Mouse (Mus musculus) skeletal muscle tissue, postnatal 0 days (tissue): ENCODE data around the gene Mak. TPM values are rescaled to one million over a fixed set of nuclear protein-coding genes. Genes with fewer than 3 reads are reported as not detected.

Source experiments
- polyA plus RNA-seq: library from polyadenylated mRNA; unstranded; fragments of >200 nt; fragmentation: Nextera tagmentation; extraction: Ambion mirVana; gene quantifications from 2 replicates; pipeline ENCODE4 v1.2.1, GENCODE M21; 2015

Mak gene
- polyA plus RNA-seq, result not detected in 2 replicates

DNA sequence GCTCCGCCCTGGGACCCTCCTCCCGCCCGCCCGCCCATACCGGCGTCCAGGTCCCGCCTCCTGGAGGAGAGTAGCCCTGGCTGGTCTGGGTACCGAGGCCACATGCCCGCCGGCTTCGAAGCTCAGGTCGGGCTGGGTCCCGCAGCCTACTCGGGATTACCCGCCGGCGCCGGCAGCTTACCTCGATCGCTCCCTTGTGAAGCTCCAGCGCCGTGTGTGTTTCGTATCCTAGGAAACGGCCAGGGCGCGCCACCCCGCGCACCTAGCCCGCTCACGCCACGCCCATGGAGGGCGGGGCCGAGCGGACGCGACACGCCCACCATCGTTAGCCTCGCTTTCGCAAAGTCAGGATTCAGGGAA is at the start of gene Mak:
Gene Mak, minus strand, starts transcription at position 286 of the 360 bp plus-strand sequence.

GRCm38 (mm10) chr13:41113940-41114339 is 34.4 kb upstream of the Mak start, which contains the start of gene Sycp2l:
TSS of gene Sycp2l (plus strand) at chr13:41114307.

DNA sequence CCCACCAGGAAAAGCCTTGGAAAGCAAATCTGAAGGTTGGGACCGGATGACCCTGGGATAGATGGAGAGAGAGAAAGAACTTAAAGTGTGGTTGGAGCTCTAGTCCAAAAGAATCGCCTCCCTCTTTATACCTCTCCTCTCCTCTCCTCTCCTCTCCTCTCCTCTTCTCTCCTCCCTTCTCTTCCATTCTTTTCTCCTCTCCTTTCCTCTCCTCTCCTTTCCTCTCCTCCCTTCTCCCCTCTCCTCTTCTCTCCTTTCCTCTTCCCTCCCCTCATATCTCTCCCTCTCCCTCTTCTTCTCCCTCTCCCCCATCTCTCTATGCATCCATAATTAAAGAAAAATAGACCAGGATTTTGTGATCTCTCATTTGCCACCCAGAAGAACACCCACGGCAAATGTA is 31.4 kb upstream of the Mak start, which contains the start of gene Gcm2:
Gene Gcm2, minus strand, starts transcription at position 101 of the 400 bp plus-strand sequence.

GRCm38 (mm10) chr13:41015829-41016634 is 63.5 kb downstream of the Mak start, which contains the start of gene Tmem14c:
TSS of gene Tmem14c (plus strand) at chr13:41016292.

GRCm38 (mm10) chr13:41000926-41001639 is 78.4 kb downstream of the Mak start, which contains the start of gene Pak1ip1:
TSS of gene Pak1ip1 (plus strand) at chr13:41001023.

Other genes with a start within 250 kb of the Mak start
- 1.2 and 1.9 TPM in 2 replicates for gene Gcnt2, start 220.0 kb downstream of the Mak start, polyA plus RNA-seq
- gene Pak1ip1, start 78.7 kb downstream of the Mak start, polyA plus RNA-seq, result 47.1 and 50.7 TPM in 2 replicates
- 151 and 159 TPM in 2 replicates for gene Tmem14c, start 63.4 kb downstream of the Mak start, polyA plus RNA-seq
- not detected in 2 replicates for gene Gcm2, start 31.3 kb upstream of the Mak start, polyA plus RNA-seq
- gene Sycp2l, start 34.6 kb upstream of the Mak start, polyA plus RNA-seq, result not detected in 2 replicates
- gene Elovl2, start 140.7 kb upstream of the Mak start, polyA plus RNA-seq, result 0.18 and 0.51 TPM in 2 replicates
- gene Smim13, start 170.1 kb upstream of the Mak start, polyA plus RNA-seq, result 15.5 and 17.9 TPM in 2 replicates
- gene Gm17364, start 194.3 kb upstream of the Mak start, polyA plus RNA-seq, result not detected in 2 replicates